Mouse (Mus musculus) CD4-positive, CD25-positive, alpha-beta regulatory T cell, adult 4 months (primary cell): ENCODE data around the gene Ttc41. TPM values are rescaled to one million over a fixed set of nuclear protein-coding genes. Genes with fewer than 3 reads are reported as not detected.
A peak's percentile ranks its signal among the peaks of the same experiment; 100 is the strongest.
"Not testable (repeated sequence)": the region's sequence is repeated elsewhere in the genome, so short reads cannot be mapped to it uniquely, and the experiment has no call there.

Experiments used
- ATAC-seq: one replicate; pipeline ENCODE4 v1.8.0; 2017
- polyA plus RNA-seq, 2 experiments: library from polyadenylated mRNA; unstranded; fragments of 100-300 nt; shearing (Covaris generic); gene quantifications; one replicate each; pipeline ENCODE4 v1.2.1; 2017

The Ttc41 gene
- 1 to 10 TPM; 1.4 to 1.5 TPM for polyA plus RNA-seq

DNA sequence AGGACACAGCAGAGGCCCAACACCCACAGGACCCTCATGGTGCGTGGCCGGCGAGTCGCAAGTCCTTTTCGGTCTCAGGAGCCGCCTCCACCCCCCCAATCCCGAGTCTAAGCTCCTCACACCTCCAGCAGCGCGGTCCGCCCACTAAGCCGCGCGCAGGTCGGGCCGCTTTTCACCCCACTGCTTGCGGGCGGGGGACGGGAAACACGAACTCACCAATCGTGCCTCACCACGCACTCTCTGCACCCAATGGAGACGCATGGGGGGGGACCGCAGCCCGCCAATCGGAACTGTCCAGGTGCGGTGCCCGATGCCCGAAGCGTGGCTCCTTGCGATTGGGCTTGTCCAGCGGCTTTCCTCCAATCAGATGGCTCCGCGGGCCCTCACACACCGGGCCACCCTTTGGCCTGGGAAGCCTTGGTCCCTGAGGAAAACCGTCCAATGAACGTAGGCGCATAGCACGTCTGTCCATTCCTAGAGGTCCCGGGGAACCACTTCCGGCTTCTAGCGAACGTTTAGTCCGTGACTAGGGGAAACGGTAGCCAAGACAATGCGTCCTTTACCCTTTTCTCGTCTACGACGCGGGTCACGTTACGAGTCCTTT, at the start of gene Ttc41, which contains the start of gene Hsp90b1:
Gene Ttc41, plus strand, starts transcription at position 494 of the 604 bp plus-strand sequence.
Gene Hsp90b1, minus strand, starts transcription at position 192 of the 604 bp plus-strand sequence.
- ATAC-seq = peak; percentile 80

DNA sequence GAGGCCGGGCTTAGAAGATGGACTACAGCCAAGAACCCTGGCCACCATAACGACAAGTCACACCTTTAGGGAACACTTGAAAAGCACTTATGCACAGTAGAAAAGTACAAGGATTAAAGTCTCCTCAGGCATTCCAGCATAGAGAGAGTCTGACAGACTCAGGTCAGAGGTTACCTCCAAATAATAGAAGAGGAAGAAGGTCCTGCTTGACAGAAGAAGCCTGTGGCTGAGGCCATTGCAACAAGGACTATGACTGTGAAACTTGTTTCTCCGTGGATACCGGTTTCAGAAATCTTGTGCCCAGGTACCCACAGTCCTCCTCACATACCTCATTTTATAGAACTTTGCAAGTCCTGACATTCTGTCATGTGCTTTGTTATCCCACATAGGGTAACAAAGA, 35.1 kb upstream of the Ttc41 start:
- ATAC-seq = not testable (repeated sequence)

DNA sequence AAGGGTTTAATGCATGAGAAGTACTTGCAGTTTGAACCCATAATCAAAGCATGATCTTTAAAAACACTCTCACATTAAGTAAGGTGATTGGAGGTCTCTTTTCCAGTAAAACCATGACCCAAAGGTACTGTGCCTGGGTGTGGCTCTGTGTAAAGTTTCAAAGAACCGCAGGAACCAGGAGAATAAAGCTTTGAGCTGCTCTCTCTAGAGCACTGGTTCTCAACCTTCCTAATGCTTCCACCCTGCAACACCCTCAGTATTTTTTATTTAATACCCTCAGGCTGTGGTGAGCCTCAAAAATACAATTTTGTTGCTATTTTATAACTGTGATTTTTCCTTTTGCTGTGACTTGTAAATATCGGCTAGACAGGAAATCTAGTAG, 20.8 kb upstream of the Ttc41 start:
- ATAC-seq = peak; percentile 20

DNA sequence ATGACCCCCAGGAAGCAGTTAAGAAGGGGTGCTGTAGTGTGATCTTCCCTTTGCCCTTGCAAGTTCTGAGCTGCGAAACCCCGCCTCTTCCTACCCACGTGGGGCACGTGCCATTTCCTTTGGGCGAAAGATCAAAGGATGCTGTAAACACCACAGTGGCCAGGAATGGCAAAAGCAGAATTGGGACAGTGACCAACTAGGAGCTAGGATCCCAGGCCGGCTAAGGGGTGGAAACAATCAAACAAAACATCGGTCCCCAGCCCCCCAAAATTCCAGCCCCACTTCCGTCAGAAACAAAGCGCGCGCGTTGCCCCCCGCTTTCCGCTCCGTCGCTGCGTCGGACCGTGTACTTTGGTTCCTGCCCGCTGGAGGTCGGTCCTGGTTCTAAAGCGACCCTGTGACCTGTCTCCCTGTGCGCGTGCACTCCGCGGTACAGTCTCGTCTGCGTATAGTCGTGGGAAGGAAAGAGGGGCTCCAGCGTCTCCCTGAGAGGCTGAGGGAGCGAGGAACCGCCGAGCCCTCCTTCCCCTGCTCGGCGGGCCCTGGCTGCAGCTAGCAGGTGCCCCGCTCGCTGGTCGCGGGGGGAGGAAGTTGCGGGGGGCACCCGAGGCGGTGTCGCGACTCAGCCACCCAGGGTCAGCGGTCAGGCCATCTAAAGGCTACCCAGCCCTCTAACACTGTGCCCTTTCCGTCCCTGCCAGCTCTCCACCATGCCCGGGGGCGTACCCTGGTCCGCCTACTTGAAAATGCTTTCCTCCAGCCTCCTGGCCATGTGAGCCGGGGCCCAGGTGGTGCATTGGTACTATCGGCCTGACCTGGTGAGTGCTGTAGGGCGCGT, 20.2 kb upstream of the Ttc41 start:
- peak; percentile 88 for ATAC-seq

DNA sequence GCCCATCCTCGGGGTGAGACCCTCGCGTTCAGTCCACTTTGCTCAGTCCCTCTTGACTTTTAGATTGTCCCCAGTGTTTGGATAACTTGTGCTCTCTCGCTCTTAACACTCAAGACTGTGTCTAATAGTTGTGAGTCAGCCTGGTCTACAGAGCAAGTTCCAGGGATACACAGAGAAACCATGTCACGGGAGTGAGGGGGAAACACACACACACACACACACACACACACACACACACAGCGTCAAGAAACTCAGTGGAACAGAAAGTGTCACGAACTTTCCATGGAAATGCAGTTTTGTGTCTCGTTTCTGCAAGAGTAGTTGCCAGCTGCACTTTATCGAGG, 19.6 kb upstream of the Ttc41 start:
- peak; percentile 7 for ATAC-seq

DNA sequence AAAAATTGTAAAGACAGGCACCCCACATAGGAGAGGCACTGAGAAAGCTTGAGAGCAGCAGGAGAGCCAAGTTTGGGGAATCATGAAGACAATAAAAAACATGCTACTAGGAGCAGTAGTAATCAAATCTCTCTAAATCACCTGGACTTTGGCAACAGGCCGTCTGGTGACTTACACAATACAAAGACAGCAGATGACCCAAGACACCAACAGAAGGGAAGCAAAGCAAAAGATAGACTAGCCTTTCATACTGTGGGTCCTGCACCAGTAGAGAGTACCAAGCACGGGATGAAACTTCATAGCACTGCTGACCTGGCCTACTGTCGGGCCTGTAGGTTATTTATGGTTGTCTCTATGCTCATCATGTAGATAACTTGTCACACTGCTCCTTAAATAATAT, 5.4 kb upstream of the Ttc41 start:
- ATAC-seq = no peak

DNA sequence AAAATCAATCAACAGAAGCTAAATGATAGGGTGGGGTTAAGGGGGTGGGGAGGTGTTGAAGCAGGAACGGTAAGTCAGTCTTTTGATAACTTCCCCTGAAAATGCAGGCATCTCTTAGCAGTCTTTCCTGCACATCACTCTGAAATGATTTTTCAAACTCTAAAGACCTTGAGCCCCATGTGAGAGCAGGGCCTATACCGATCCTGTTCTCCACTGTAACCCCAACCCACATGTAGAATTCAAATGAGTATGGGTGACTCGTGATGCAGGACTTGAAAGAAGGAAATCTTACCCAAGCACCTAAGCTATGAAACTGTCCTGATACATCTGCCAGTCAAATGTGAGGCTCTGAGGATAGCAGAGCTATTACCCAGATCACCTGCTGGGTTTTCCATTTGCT, 4.6 kb upstream of the Ttc41 start:
- no peak for ATAC-seq

DNA sequence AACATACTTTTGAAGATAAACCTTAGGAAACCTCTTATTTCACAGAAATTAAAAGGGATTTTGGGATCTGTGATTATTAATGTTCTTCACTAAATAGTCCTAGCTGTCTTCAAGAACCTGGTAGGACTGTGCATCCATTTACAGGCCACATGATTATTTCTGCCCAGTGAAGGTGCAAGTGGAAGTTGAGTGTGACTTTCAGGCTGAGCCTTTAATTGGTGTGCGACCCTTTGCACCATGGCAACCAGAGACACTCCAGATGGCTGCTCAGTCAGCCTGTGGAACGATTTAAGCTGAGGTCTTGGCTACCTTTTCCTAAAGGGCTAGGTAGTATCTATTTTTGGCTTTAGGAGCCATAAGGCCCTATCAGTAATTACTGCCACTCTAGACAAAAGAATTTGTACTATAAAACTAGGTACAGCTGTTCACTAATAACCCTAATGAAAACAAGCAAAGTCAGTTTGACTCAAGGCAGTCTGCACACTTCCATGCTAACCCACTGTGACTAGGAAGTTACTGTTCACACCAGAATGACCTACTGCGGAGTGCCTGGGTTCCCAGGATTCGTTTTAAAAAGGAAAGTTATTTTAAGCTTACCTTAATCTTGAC, 3.2 kb upstream of the Ttc41 start:
- ATAC-seq = no peak

DNA sequence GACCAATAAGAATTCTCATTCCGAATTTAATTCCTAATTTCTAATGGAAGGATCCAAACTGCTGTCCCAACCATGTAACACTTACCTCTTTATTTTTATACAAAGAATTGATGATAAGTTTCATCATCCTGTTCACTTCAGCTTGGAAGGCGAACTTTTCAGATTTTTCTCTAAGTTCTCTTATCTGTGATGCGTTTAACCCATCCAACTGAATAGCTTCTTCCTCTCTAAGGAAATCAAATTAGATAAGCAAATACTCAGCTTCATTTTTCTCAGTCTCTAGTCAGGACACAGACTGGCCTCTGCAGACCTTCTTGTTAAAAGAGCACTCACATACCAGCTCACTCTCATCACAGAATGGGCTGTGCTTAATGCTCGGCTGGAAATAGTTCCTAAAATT, 2.2 kb upstream of the Ttc41 start:
- ATAC-seq = no peak

DNA sequence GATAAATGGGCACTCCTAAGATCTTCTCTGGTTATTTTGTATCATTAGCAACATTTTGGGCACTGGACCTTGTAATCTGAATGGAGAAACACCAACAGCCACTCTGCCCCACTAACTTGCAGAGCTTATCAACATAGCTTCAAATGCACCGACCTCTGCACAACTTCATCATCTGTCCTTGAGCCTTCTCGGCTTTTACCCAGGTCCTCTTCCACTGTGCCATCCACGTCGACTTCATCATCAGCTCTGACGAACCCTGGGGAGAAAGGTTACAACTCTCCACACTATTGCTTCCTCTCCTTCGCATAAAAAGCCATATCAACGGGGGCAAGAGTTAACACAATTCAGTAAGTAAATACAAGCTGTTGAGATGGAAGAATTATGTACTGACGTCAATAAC, 1.5 kb upstream of the Ttc41 start:
- ATAC-seq = no peak

DNA sequence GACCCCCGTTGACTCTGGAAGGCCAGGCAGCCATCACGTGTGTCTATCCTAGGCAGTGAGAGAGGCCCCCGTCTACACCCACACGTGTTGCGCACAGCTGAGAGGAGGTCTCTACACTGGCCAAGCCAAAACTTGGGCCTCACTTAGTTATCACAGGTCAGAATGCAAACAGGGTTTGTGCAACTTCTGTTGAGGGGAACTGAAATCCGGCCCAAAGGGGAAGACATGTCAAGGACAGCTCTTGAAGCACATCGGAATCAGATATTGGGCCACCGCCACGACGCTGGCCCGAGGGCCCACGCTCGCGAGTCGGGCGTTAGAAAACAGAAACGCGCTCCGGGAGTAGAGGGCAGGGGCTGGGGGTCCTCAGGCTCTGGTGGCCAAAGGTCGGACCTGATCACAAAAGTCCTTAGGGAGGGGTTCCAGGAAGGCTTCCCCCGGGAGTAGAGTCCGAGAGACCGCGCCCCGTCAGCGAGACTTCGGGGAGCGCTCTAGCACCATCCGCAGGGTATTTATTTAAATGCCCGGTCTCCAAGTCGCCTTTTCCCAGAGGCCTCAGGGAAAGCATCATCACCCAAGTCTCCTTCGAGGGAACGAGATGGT, 921 bp upstream of the Ttc41 start:
- no peak for ATAC-seq

DNA sequence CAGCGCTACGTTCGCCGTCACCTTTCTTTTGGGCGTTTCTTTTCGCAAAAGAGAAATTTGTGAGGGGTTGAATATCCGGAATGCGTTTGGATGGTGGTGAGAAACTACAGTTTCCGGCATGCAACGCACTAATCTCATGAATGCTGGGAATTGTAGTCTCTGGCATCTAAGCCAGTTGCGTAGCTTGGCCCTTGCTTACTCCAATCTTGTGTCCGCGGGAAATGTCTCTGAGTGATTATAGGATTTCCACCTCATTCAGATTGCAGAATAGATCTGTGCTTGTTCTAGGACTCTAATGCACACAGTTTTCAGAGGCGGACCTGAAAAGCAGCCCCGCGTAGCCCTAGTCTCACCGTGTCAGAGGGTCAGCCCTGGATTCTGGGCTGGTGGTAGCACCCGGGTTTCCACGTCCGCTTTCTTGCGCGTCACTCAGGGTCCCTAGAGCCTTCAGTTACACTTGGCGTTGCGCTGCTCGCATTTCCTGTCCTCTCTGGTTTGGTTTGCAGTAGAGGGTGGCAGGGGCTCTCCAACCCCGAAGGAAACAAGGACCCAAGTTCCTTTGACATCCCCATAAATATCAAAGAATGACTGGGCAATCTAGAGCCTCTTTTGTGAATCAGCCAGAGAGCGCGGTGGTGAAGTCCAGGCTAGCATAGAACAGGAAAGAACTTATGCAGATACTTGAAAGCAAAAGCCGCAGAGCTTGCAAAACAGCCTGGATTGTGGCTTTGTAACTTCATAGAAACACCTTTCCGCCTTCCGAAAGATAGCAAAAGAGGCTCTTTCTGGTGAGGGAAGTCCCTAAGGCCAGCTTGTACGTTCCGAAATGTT, 526 bp downstream of the Ttc41 start:
- ATAC-seq = peak; percentile 70

DNA sequence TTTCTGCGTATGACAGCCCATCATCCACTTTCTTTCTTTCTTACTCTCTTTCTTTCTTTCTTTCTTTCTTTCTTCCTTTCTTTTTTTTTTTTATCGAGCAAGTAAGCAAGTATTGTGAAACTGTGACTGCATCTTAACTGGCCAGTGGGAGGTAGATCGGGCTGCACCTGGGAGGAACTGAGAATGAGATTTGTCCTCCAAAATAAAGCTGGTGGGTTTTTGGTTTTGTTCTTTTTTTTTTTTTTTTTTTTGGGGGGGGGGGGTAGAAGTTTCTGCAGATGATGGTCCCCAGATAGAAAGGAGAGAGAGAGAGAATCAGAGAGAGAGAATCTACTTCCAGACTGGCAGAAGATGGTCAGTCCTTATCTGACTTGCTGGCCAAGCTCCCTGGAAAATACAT, 1.5 kb downstream of the Ttc41 start:
- no peak for ATAC-seq

DNA sequence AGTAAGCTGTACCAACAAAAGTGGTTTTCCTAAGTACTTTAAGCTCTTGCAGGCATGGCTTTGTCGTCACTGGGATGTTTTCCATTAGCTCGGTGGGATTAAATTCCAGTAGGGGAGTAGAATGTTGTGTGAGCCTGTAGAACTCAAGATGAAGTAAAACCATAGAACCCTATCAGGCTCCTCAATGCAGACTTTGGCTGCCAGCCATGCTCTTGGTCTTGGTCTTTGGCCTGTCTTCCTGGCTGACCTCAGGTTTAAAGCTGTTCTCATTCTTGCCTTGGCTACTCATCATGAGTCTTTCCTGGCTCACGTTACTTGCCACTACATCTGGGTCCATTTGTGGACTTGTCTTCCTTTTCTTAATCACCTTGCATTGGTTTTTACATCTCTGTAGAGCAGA, 6.5 kb downstream of the Ttc41 start:
- no peak for ATAC-seq

DNA sequence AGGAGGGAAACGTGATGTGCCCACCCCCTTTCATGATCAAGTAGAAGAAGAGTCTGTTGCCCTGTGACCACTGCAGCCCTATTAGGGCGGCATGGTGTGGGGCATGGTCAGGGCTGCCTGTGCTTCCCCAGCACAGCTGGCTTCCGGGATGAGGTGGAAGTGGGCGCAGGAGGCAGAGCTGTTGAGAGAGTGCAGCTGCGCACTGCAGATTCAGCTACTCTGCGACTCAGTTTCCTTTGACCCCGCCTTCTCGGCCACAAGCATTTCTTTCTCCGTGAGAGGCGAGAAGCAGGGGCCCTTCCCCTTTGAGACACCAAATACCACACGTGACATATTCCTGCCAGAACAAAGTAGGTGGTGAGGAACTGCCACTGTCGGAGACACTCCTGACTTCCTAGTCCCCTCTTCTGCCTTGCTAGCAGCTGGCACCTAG, 22.0 kb downstream of the Ttc41 start:
- ATAC-seq = peak; percentile 90

DNA sequence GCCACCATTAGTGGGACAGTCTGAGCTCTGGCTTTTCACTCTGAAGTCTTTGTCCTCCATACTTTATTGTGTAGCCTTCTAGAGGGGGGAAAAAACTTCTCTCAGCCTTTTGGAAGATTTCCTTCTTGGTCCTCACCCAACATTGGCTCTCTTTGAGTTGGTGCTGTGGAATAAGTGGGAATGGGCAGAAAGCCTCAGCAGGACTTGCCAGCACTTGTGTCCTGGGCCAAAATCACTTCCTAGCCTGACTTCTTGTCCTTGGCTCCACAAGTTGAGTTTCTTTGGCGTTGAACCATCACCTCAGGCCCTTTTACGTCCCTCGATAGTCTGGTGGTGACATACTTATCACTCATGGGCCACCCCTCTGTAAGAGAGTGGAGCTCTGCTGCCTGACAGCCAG, 22.6 kb downstream of the Ttc41 start:
- no peak for ATAC-seq

DNA sequence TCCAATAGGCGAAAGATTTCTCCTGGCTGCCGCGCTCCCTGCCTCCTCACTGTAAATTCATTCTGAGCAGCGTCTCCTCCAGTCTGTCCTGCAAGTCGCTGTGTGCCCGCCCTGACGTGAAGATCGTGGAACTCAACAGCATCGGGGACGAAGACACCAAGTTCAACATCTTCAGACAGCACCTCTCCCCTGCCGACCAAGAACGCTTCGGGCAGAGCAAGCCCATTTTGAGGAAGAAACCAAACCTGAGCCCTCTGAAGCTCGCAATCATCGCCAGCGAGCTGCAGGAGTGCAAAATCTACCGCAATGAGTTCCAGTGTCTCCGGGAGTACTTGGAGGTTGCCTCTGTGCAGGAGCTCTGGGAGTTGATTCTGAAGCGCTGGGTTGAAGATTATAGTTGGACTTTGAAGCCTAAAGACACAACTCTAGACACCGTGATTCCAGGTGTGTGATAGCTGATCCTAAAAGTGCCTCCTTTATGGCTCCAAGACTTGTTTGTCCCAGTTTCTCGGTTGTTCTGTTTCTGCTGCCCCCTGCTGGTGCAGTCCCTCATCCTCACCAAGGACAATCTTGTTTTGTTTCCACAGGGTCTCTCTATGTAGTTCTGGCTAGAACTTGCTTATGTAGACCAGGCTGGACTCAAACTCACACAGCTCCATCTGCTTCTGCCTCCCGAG, 25.4 kb downstream of the Ttc41 start:
- peak; percentile 44 for ATAC-seq

DNA sequence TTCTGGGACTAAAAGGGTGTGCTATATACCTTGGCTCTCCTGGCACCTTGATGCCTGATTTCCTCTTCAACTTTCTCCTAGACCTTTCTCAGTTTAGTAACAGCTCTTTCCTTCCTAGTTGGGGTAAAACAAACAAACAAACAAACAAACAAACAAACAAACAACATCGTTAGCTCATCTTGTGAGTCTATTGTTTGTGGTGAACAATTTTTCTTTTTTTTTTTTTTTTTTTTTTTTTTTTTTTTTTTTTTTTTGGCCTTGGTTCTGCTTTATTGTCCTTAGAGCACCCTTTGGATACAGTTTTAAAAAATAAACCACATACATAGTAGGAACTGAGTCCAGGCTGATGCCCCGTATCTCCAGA, 25.9 kb downstream of the Ttc41 start:
- ATAC-seq = no peak

DNA sequence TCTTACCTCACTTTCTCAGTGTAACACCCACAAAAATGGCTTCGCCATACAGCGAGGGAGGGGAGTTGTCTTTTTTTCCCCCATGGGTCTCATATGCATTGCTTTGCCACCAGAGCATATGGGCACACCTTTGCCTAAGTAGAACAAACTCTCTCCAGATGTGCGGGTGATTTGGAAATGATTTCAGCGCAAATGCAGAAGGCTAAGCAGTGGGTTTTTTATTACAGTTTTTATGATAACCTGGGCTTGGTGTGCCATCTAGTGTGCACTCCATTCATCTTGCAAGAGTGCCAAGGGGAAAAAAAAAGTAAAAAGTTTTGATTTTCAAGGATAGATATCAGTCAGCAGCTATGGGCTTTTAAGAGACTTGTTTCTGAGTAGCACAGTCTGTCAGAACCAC, 29.4 kb downstream of the Ttc41 start:
- no peak for ATAC-seq

DNA sequence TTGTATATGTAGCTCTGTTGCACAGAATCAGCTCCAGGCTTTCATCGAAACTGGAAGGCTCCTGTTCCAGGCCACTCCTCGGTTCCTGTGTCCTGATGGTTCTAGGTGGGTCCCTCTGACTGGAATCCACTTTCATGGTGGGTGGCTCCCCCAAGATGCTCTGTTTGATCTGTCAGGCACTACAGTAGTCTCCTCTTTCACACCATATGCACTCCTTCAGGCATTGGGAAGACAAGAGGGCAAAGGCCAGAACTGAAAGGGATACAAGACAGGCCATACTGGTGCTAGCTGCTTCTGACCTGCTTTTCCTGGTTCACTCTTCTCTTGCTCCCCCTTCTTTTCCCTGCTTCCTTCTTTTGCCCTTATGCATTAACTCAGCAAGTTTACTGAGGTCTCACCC, 37.3 kb downstream of the Ttc41 start:
- ATAC-seq = no peak

DNA sequence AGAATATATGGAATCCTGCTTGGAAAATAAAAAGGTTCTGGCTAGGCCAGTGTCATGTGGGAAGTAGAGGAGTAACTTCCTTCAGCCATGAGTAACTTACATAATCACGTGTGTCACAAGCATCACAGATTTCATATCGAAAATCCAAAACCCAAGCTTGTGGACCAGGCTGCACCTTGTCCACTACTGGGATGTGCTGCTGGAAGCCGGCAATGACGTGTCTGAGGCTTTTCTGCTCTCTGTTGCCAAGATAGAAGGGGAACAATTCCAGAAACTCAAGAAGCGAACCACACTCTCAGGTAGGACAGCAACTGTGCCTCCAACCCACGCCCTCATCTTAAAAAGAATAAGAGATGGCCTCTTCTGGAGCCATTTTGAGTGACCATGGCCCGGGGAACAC, 38.7 kb downstream of the Ttc41 start:
- ATAC-seq = no peak
